In genomic region chr3:36778448-36778847, GRCm38 (mm10) we compare ENCODE assay signal across 16 mouse cellular contexts.
DNase-seq lines count a peak whose midpoint lies in the region; ATAC-seq and TF ChIP-seq lines count a peak whose summit lies in the region.
"Had no signal": no experiment of that assay in that cellular context is flagged by ENCODE, and none has a peak within 500 bp of the region (broad histone marks: within the 10 kb centered on the region; RNA-seq: fewer than 3 reads in every experiment).

No protein-coding gene starts in this region.

- intact Hi-C loops in heart, postnatal 25 days (cut with DNase I) = no loop called here

- H3K4me3 ChIP-seq in heart, postnatal 0 days (ENCODE audit: low read depth, low read length) = no peak overlapping the region
- H3K4me3 ChIP-seq in brown adipose tissue, adult 24 weeks (ENCODE audit: insufficient read depth, low read depth, low read length) = no peak overlapping the region
- no peak overlapping the region for H3K4me3 ChIP-seq in kidney, embryonic 16.5 days (ENCODE audit: low read length)
- no peak overlapping the region for H3K4me3 ChIP-seq in midbrain, embryonic 16.5 days (ENCODE audit: low read depth, low read length)
- H3K4me3 ChIP-seq: embryonic facial prominence, embryonic 12.5 days; hindbrain, embryonic 10.5 days; layer of hippocampus, adult 2 months had no signal

- H3K27me3 ChIP-seq in heart, postnatal 0 days (ENCODE audit: control insufficient read depth, insufficient read depth, low read length) = no peaks in the 10 kb centered on the region
- H3K27me3 ChIP-seq in kidney, embryonic 16.5 days (ENCODE audit: insufficient read depth, low read length) = no peaks in the 10 kb centered on the region
- H3K27me3 ChIP-seq in midbrain, embryonic 16.5 days (ENCODE audit: control insufficient read depth, insufficient read depth, low read depth, low read length) = no peaks in the 10 kb centered on the region
- H3K27me3 ChIP-seq: embryonic facial prominence, embryonic 12.5 days had no signal

- no peaks in the 10 kb centered on the region for H3K4me1 ChIP-seq in heart, postnatal 0 days (ENCODE audit: control insufficient read depth, insufficient read depth)
- no peaks in the 10 kb centered on the region for H3K4me1 ChIP-seq in brown adipose tissue, adult 24 weeks (ENCODE audit: control insufficient read depth, insufficient read depth, insufficient read length, low read length)
- no peaks in the 10 kb centered on the region for H3K4me1 ChIP-seq in kidney, embryonic 16.5 days (ENCODE audit: insufficient read depth, low read length)
- H3K4me1 ChIP-seq in midbrain, embryonic 16.5 days (ENCODE audit: control insufficient read depth, insufficient read depth, low read length) = peaks cover 7% of the 10 kb centered on the region; the same call in 1 of the 2 replicates
- H3K4me1 ChIP-seq: hindbrain, embryonic 10.5 days had no signal

- no peak for TF ChIP-seq CTCF in heart, postnatal 0 days (IDR thresholded peaks at IDR 0.05; ENCODE audit: low read depth)

- no peak; the same call in 1 of the 2 replicates for TF ChIP-seq EP300 in heart, postnatal 0 days (IDR thresholded peaks at IDR 0.05; ENCODE audit: low read depth)

- peak; percentile 47 for ATAC-seq in heart, postnatal 0 days (ENCODE audit: insufficient read depth, low read depth)
- 0 out of 2 replicates have a peak, but pooled peaks have one; percentile 51 for ATAC-seq in kidney, embryonic 16.5 days (ENCODE audit: low FRiP score, low TSS enrichment)
- no peak for ATAC-seq in midbrain, embryonic 16.5 days

- no peak overlapping the region for H3K4me2 ChIP-seq in heart, postnatal 0 days (ENCODE audit: low read depth, low read length)
- no peak overlapping the region for H3K4me2 ChIP-seq in kidney, embryonic 16.5 days (replicated peaks; ENCODE audit: low read depth, low read length)
- H3K4me2 ChIP-seq in midbrain, embryonic 16.5 days (ENCODE audit: low read length) = no peak overlapping the region
- H3K4me2 ChIP-seq: embryonic facial prominence, embryonic 12.5 days had no signal

- DNase-seq in adrenal gland, adult 8-10 months = peak; percentile 4
- no peak for DNase-seq in adrenal gland, postnatal 4 days (ENCODE audit: low spot score in 2 of 2)
- DNase-seq in heart, postnatal 0 days (ENCODE audit: low spot score) = peak; percentile 29
- DNase-seq in heart, postnatal 25 days (ENCODE audit: low spot score) = no peak
- no peak for DNase-seq in ovary, postnatal 36 days (ENCODE audit: low spot score)
- DNase-seq: cerebellum, postnatal 14 days; gastrocnemius, postnatal 10 days; right cerebral cortex, postnatal 14 days; thymus, postnatal 25 days had no signal

- no peak overlapping the region for H3K27ac ChIP-seq in heart, postnatal 0 days (ENCODE audit: low read depth)
- peak overlapping the region; percentile 14; the same call in 1 of the 2 replicates for H3K27ac ChIP-seq in brown adipose tissue, adult 24 weeks (replicated peaks; ENCODE audit: low read depth, low read length)
- H3K27ac ChIP-seq in kidney, embryonic 16.5 days (ENCODE audit: low read length) = no peak overlapping the region
- no peak overlapping the region for H3K27ac ChIP-seq in midbrain, embryonic 16.5 days (ENCODE audit: low read length)
- H3K27ac ChIP-seq: hindbrain, embryonic 10.5 days; layer of hippocampus, adult 2 months; liver, embryonic 14.5 days had no signal

- no peak overlapping the region for H3K9ac ChIP-seq in heart, postnatal 0 days (replicated peaks; ENCODE audit: low read depth, low read length)
- H3K9ac ChIP-seq in kidney, embryonic 16.5 days (replicated peaks; ENCODE audit: low read length) = no peak overlapping the region
- H3K9ac ChIP-seq in midbrain, embryonic 16.5 days (ENCODE audit: low read depth, low read length) = no peak overlapping the region
- H3K9ac ChIP-seq: embryonic facial prominence, embryonic 12.5 days; liver, embryonic 14.5 days had no signal

- H3K36me3 ChIP-seq in heart, postnatal 0 days (replicated peaks; ENCODE audit: control insufficient read depth, insufficient read depth, low read length) = no peaks in the 10 kb centered on the region
- H3K36me3 ChIP-seq in kidney, embryonic 16.5 days (ENCODE audit: insufficient read depth, low read length) = no peaks in the 10 kb centered on the region
- H3K36me3 ChIP-seq in midbrain, embryonic 16.5 days (ENCODE audit: control insufficient read depth, insufficient read depth, low read length) = no peaks in the 10 kb centered on the region
- H3K36me3 ChIP-seq: embryonic facial prominence, embryonic 12.5 days; hindbrain, embryonic 10.5 days had no signal

- H3K9me3 ChIP-seq in heart, postnatal 0 days (replicated peaks; ENCODE audit: control insufficient read depth, low read length) = no peaks in the 10 kb centered on the region; the same call in 1 of the 2 replicates
- H3K9me3 ChIP-seq in kidney, embryonic 16.5 days (ENCODE audit: low read length) = no peaks in the 10 kb centered on the region
- no peaks in the 10 kb centered on the region for H3K9me3 ChIP-seq in midbrain, embryonic 16.5 days (replicated peaks; ENCODE audit: control insufficient read depth, low read length, poor library complexity, severe bottlenecking)
- H3K9me3 ChIP-seq: embryonic facial prominence, embryonic 12.5 days; hindbrain, embryonic 10.5 days had no signal

- WGBS in heart, postnatal 0 days = 65% methylated on average over 7 of the region's 7 CpGs
- 40% methylated on average over 7 of the region's 7 CpGs for WGBS in kidney, embryonic 16.5 days
- WGBS in midbrain, embryonic 16.5 days = 90% methylated on average over 7 of the region's 7 CpGs

Comparison
In these comparisons a context has a peak if more than half of its experiments do, and no peak if none do; other contexts are left out.
1. DNase-seq: peak in adrenal gland, adult 8-10 months (single experiment) and heart, postnatal 0 days (single experiment); none in adrenal gland, postnatal 4 days (0 of 2), heart, postnatal 25 days (single experiment) and ovary, postnatal 36 days (single experiment).